Mouse (Mus musculus) limb, embryonic 15.5 days (tissue): Measurements from ENCODE around the gene Cyth3. TPM values are rescaled to one million over a fixed set of nuclear protein-coding genes. Genes with fewer than 3 reads are reported as not detected.

Source experiments
- ATAC-seq: fragments of 200-750 bp; cut with Nextera tagmentation; 2 replicates; pipeline ENCODE4 v1.8.0; 2017; ENCODE audit warnings: low read depth, moderate TSS enrichment; ENCODE audit not compliant: insufficient number of reproducible peaks, low FRiP score, low TSS enrichment
- H3K27ac ChIP-seq: fragments of 300-500 bp; sonication (generic); 2 replicates; pipeline ENCODE4 v1.5.1; 2015; ENCODE audit warnings: moderate library complexity, mild to moderate bottlenecking, inconsistent platforms
- H3K27me3 ChIP-seq: fragments of 300-500 bp; sonication (generic); 2 replicates; pipeline ENCODE4 v1.6.1; 2015; ENCODE audit warnings: inconsistent platforms
- H3K36me3 ChIP-seq: fragments of 300-500 bp; sonication (generic); 2 replicates; pipeline ENCODE4 v1.6.1; 2015; ENCODE audit warnings: inconsistent platforms
- H3K4me1 ChIP-seq: fragments of 300-500 bp; sonication (generic); 2 replicates; pipeline ENCODE4 v1.6.1; 2015; ENCODE audit warnings: inconsistent platforms
- H3K4me2 ChIP-seq: fragments of 300-500 bp; sonication (generic); 2 replicates; pipeline ENCODE4 v1.6.1; 2015; ENCODE audit warnings: mild to moderate bottlenecking, inconsistent platforms
- H3K4me3 ChIP-seq: fragments of 300-500 bp; sonication (generic); 2 replicates; pipeline ENCODE4 v1.5.1; 2015; ENCODE audit warnings: mild to moderate bottlenecking, inconsistent platforms
- H3K9ac ChIP-seq: fragments of 300-500 bp; sonication (generic); 2 replicates; pipeline ENCODE4 v1.6.1; 2015; ENCODE audit warnings: inconsistent platforms
- H3K9me3 ChIP-seq: fragments of 300-500 bp; sonication (generic); 2 replicates; pipeline ENCODE4 v1.6.1; 2016; ENCODE audit warnings: inconsistent platforms
- WGBS: fragments of 180-500 bp; shearing (Covaris S2); methylation state at CpG from one replicate; pipeline ENCODE4 v1.1.7; 2015; 5-methylcytosine and 5-hydroxymethylcytosine counted together
- polyA plus RNA-seq: library from polyadenylated mRNA; unstranded; fragments of >200 nt; fragmentation: Nextera tagmentation; extraction: Ambion mirVana; gene quantifications from 2 replicates; pipeline ENCODE4 v1.2.1, GENCODE M21; 2015

Gene Cyth3
- polyA plus RNA-seq, 1 experiment from 2014 or later: 78.5 TPM

- H3K36me3 ChIP-seq: peaks cover 3% of the 10 kb centered on the region; the same call in 1 of the 2 replicates
- no peak overlapping the region for H3K9ac ChIP-seq
- H3K4me2 ChIP-seq: no peak overlapping the region
- H3K9me3 ChIP-seq: no peaks in the 10 kb centered on the region
- peak overlapping the region; percentile 88 for H3K27ac ChIP-seq
- 10% methylated on average over 7 of the region's 7 CpGs for WGBS
- no peak overlapping the region for H3K4me3 ChIP-seq
- H3K4me1 ChIP-seq: peaks cover 59% of the 10 kb centered on the region
- ATAC-seq: 0 out of 2 replicates have a peak, but pooled peaks have one; percentile 32
- H3K27me3 ChIP-seq: no peaks in the 10 kb centered on the region
Measured at GRCm38 (mm10) chr5:143654670-143655510, 32.6 kb downstream of the Cyth3 start.

GRCm38 (mm10) chr5:143655511-143655943, 33.3 kb downstream of the Cyth3 start:
- Histone ChIP-seq H3K36me3 (peaks cover 3% of the 10 kb centered on the region; the same call in 1 of the 2 replicates), H3K4me1 (peaks cover 59% of the 10 kb centered on the region), H3K9ac (no peak overlapping the region), H3K27ac (peak overlapping the region; percentile 88), H3K27me3 (no peaks in the 10 kb centered on the region), H3K4me2 (no peak overlapping the region), H3K4me3 (no peak overlapping the region), H3K9me3 (no peaks in the 10 kb centered on the region)
- ATAC-seq: no peak
- 46% methylated on average over 4 of the region's 4 CpGs for WGBS

- H3K27ac ChIP-seq: peak overlapping the region; percentile 88
- H3K4me2 ChIP-seq: peak overlapping the region; percentile 13; the same call in 1 of the 2 replicates
- ATAC-seq: peak; percentile 70
- no peaks in the 10 kb centered on the region for H3K27me3 ChIP-seq
- H3K36me3 ChIP-seq: no peaks in the 10 kb centered on the region
- 20% methylated on average over 2 of the region's 2 CpGs for WGBS
- H3K9me3 ChIP-seq: no peaks in the 10 kb centered on the region
- no peak overlapping the region for H3K4me3 ChIP-seq
- peaks cover 61% of the 10 kb centered on the region for H3K4me1 ChIP-seq
- no peak overlapping the region for H3K9ac ChIP-seq
Measured at GRCm38 (mm10) chr5:143656708-143657245, 34.5 kb downstream of the Cyth3 start.

GRCm38 (mm10) chr5:143659021-143659523, 36.8 kb downstream of the Cyth3 start:
- Histone ChIP-seq H3K4me1 (peaks cover 62% of the 10 kb centered on the region), H3K9ac (no peak overlapping the region), H3K36me3 (no peaks in the 10 kb centered on the region), H3K9me3 (no peaks in the 10 kb centered on the region), H3K27me3 (no peaks in the 10 kb centered on the region), H3K4me2 (no peak overlapping the region), H3K4me3 (no peak overlapping the region), H3K27ac (no peak overlapping the region)
- no peak for ATAC-seq
- 83% methylated on average over 8 of the region's 8 CpGs for WGBS

GRCm38 (mm10) chr5:143663074-143663687, 40.9 kb downstream of the Cyth3 start:
- Histone ChIP-seq H3K27ac (peak overlapping the region; percentile 65), H3K4me3 (no peak overlapping the region), H3K9me3 (no peaks in the 10 kb centered on the region), H3K36me3 (no peaks in the 10 kb centered on the region), H3K27me3 (no peaks in the 10 kb centered on the region), H3K9ac (no peak overlapping the region), H3K4me2 (no peak overlapping the region), H3K4me1 (peaks cover 35% of the 10 kb centered on the region)
- WGBS: 72% methylated on average over 7 of the region's 7 CpGs
- no peak for ATAC-seq

GRCm38 (mm10) chr5:143665561-143665960, 43.3 kb downstream of the Cyth3 start:
- no peak for ATAC-seq
- H3K9me3 ChIP-seq: no peaks in the 10 kb centered on the region
- H3K4me2 ChIP-seq: no peak overlapping the region
- H3K27me3 ChIP-seq: no peaks in the 10 kb centered on the region
- 0 out of 2 replicates have a peak overlapping the region, but pooled peaks have one; percentile 24 for H3K27ac ChIP-seq
- H3K9ac ChIP-seq: no peak overlapping the region
- no peak overlapping the region for H3K4me3 ChIP-seq
- 53% methylated on average over 2 of the region's 2 CpGs for WGBS
- H3K36me3 ChIP-seq: no peaks in the 10 kb centered on the region
- peaks cover 39% of the 10 kb centered on the region for H3K4me1 ChIP-seq

- Histone ChIP-seq H3K4me2 (no peak overlapping the region), H3K4me3 (no peak overlapping the region), H3K27ac (no peak overlapping the region), H3K4me1 (peaks cover 38% of the 10 kb centered on the region), H3K9me3 (no peaks in the 10 kb centered on the region), H3K27me3 (no peaks in the 10 kb centered on the region), H3K36me3 (no peaks in the 10 kb centered on the region), H3K9ac (no peak overlapping the region)
- ATAC-seq: no peak
- WGBS: 82% methylated on average over 1 of the region's 1 CpGs
Measured at GRCm38 (mm10) chr5:143666015-143666414, 43.8 kb downstream of the Cyth3 start.

- Histone ChIP-seq H3K4me2 (no peak overlapping the region), H3K4me3 (no peak overlapping the region), H3K9me3 (no peaks in the 10 kb centered on the region), H3K9ac (no peak overlapping the region), H3K27ac (no peak overlapping the region), H3K27me3 (no peaks in the 10 kb centered on the region), H3K36me3 (no peaks in the 10 kb centered on the region), H3K4me1 (peaks cover 33% of the 10 kb centered on the region)
- ATAC-seq: no peak
- WGBS: 70% methylated on average over 2 of the region's 2 CpGs
Measured at GRCm38 (mm10) chr5:143668884-143669283, 46.6 kb downstream of the Cyth3 start.

- ATAC-seq: no peak
- no peaks in the 10 kb centered on the region for H3K27me3 ChIP-seq
- H3K4me2 ChIP-seq: no peak overlapping the region
- H3K36me3 ChIP-seq: no peaks in the 10 kb centered on the region
- H3K9me3 ChIP-seq: no peaks in the 10 kb centered on the region
- H3K27ac ChIP-seq: no peak overlapping the region
- WGBS: 43% methylated on average over 2 of the region's 2 CpGs
- peaks cover 33% of the 10 kb centered on the region for H3K4me1 ChIP-seq
- no peak overlapping the region for H3K9ac ChIP-seq
- no peak overlapping the region for H3K4me3 ChIP-seq
Measured at GRCm38 (mm10) chr5:143669393-143669792, 47.1 kb downstream of the Cyth3 start.

GRCm38 (mm10) chr5:143669839-143670238, 47.6 kb downstream of the Cyth3 start:
- H3K27me3 ChIP-seq: no peaks in the 10 kb centered on the region
- H3K9ac ChIP-seq: no peak overlapping the region

GRCm38 (mm10) chr5:143670740-143671415, 48.6 kb downstream of the Cyth3 start:
- Histone ChIP-seq H3K9ac (no peak overlapping the region), H3K27me3 (no peaks in the 10 kb centered on the region), H3K4me1 (peaks cover 29% of the 10 kb centered on the region), H3K4me2 (no peak overlapping the region), H3K4me3 (no peak overlapping the region), H3K36me3 (no peaks in the 10 kb centered on the region), H3K9me3 (no peaks in the 10 kb centered on the region), H3K27ac (no peak overlapping the region)
- ATAC-seq: no peak
- WGBS: 75% methylated on average over 6 of the region's 6 CpGs

More at GRCm38 (mm10) chr5:143669839-143670238, 47.6 kb downstream of the Cyth3 start:
- Histone ChIP-seq H3K4me2 (no peak overlapping the region), H3K27ac (no peak overlapping the region), H3K9me3 (no peaks in the 10 kb centered on the region), H3K36me3 (no peaks in the 10 kb centered on the region), H3K4me1 (peaks cover 33% of the 10 kb centered on the region), H3K4me3 (no peak overlapping the region)
- ATAC-seq: no peak
- 65% methylated on average over 2 of the region's 2 CpGs for WGBS
